Mouse (Mus musculus): ENCODE measurements around the gene Ace2. TPM values are rescaled to one million over a fixed set of nuclear protein-coding genes. Genes with fewer than 3 reads are reported as not detected.

Ace2 gene
- polyA plus RNA-seq, 1 experiment, result not detected

GRCm38 (mm10) chrX:164102656-164103055 lies 36.5 kb upstream of the Ace2 start:
- no peak for DNase-seq (ENCODE audit: low read depth in 1 of 2, low spot score in 2 of 2)
- 64% methylated on average over 6 of the region's 6 CpGs for WGBS
- H3K4me3 ChIP-seq (ENCODE audit: extremely low read depth, insufficient read depth, insufficient read length), result no peak overlapping the region
- H3K4me1 ChIP-seq (ENCODE audit: control insufficient read depth, insufficient read depth, insufficient read length), result no peaks in the 10 kb centered on the region
- no peaks in the 10 kb centered on the region for H3K27me3 ChIP-seq (ENCODE audit: control insufficient read depth, insufficient read depth, low read length)
- H3K36me3 ChIP-seq (ENCODE audit: control insufficient read depth, insufficient read depth, low read length), result no peaks in the 10 kb centered on the region
- TF ChIP-seq POLR2A (IDR thresholded peaks at IDR 0.05; ENCODE audit: low read depth, low read length) (no peak), CTCF (IDR thresholded peaks at IDR 0.05; ENCODE audit: extremely low read depth, insufficient read depth, insufficient read length, insufficient replicate concordance) (no peak)
- no peak overlapping the region for H3K27ac ChIP-seq (ENCODE audit: insufficient read depth, low read length)

- no peak overlapping the region for H3K4me3 ChIP-seq (ENCODE audit: extremely low read depth, insufficient read depth, insufficient read length)
- DNase-seq (ENCODE audit: low read depth in 1 of 2, low spot score in 2 of 2), result no peak
- 82% methylated on average over 3 of the region's 3 CpGs for WGBS
- no peaks in the 10 kb centered on the region for H3K27me3 ChIP-seq (ENCODE audit: control insufficient read depth, insufficient read depth, low read length)
- TF ChIP-seq POLR2A (IDR thresholded peaks at IDR 0.05; ENCODE audit: low read depth, low read length) (no peak), CTCF (IDR thresholded peaks at IDR 0.05; ENCODE audit: extremely low read depth, insufficient read depth, insufficient read length, insufficient replicate concordance) (no peak)
- no peak overlapping the region for H3K27ac ChIP-seq (ENCODE audit: insufficient read depth, low read length)
- no peaks in the 10 kb centered on the region for H3K36me3 ChIP-seq (ENCODE audit: control insufficient read depth, insufficient read depth, low read length)
- H3K4me1 ChIP-seq (ENCODE audit: control insufficient read depth, insufficient read depth, insufficient read length), result no peaks in the 10 kb centered on the region
Measured at GRCm38 (mm10) chrX:164111146-164111545, 28.0 kb upstream of the Ace2 start.

- no peak for DNase-seq (ENCODE audit: low read depth in 1 of 2, low spot score in 2 of 2)
- TF ChIP-seq CTCF (IDR thresholded peaks at IDR 0.05; ENCODE audit: extremely low read depth, insufficient read depth, insufficient read length, insufficient replicate concordance), result no peak
- TF ChIP-seq POLR2A (IDR thresholded peaks at IDR 0.05; ENCODE audit: low read depth, low read length), result no peak
- H3K27ac ChIP-seq (ENCODE audit: insufficient read depth, low read length), result no peak overlapping the region
Measured at GRCm38 (mm10) chrX:164113744-164114143, 25.4 kb upstream of the Ace2 start.

GRCm38 (mm10) chrX:164123942-164124341 lies 15.2 kb upstream of the Ace2 start:
- TF ChIP-seq POLR2A (IDR thresholded peaks at IDR 0.05; ENCODE audit: low read depth, low read length), result no peak
- TF ChIP-seq CTCF (IDR thresholded peaks at IDR 0.05; ENCODE audit: extremely low read depth, insufficient read depth, insufficient read length, insufficient replicate concordance), result no peak
- Histone ChIP-seq H3K4me1 (ENCODE audit: control insufficient read depth, insufficient read depth, insufficient read length) (no peaks in the 10 kb centered on the region), H3K27ac (ENCODE audit: insufficient read depth, low read length) (no peak overlapping the region), H3K27me3 (ENCODE audit: control insufficient read depth, insufficient read depth, low read length) (no peaks in the 10 kb centered on the region), H3K4me3 (ENCODE audit: extremely low read depth, insufficient read depth, insufficient read length) (no peak overlapping the region), H3K36me3 (ENCODE audit: control insufficient read depth, insufficient read depth, low read length) (no peaks in the 10 kb centered on the region)
- WGBS, result 92% methylated on average over 3 of the region's 3 CpGs
- no peak for DNase-seq (ENCODE audit: low read depth in 1 of 2, low spot score in 2 of 2)

More at GRCm38 (mm10) chrX:164113744-164114143, 25.4 kb upstream of the Ace2 start:
- H3K4me1 ChIP-seq (ENCODE audit: control insufficient read depth, insufficient read depth, insufficient read length), result no peaks in the 10 kb centered on the region
- no peaks in the 10 kb centered on the region for H3K27me3 ChIP-seq (ENCODE audit: control insufficient read depth, insufficient read depth, low read length)
- WGBS, result 85% methylated on average over 6 of the region's 6 CpGs
- H3K36me3 ChIP-seq (ENCODE audit: control insufficient read depth, insufficient read depth, low read length), result no peaks in the 10 kb centered on the region
- H3K4me3 ChIP-seq (ENCODE audit: extremely low read depth, insufficient read depth, insufficient read length), result no peak overlapping the region

GRCm38 (mm10) chrX:164133531-164133930 lies 5.6 kb upstream of the Ace2 start:
- Histone ChIP-seq H3K27ac (ENCODE audit: insufficient read depth, low read length) (no peak overlapping the region), H3K4me3 (ENCODE audit: extremely low read depth, insufficient read depth, insufficient read length) (no peak overlapping the region), H3K27me3 (ENCODE audit: control insufficient read depth, insufficient read depth, low read length) (no peaks in the 10 kb centered on the region), H3K36me3 (ENCODE audit: control insufficient read depth, insufficient read depth, low read length) (no peaks in the 10 kb centered on the region), H3K4me1 (ENCODE audit: control insufficient read depth, insufficient read depth, insufficient read length) (no peaks in the 10 kb centered on the region)
- TF ChIP-seq POLR2A (IDR thresholded peaks at IDR 0.05; ENCODE audit: low read depth, low read length), result no peak
- TF ChIP-seq CTCF (IDR thresholded peaks at IDR 0.05; ENCODE audit: extremely low read depth, insufficient read depth, insufficient read length, insufficient replicate concordance), result no peak
- 91% methylated on average over 3 of the region's 3 CpGs for WGBS
- no peak for DNase-seq (ENCODE audit: low read depth in 1 of 2, low spot score in 2 of 2)

GRCm38 (mm10) chrX:164135304-164135818 lies 3.8 kb upstream of the Ace2 start:
- Histone ChIP-seq H3K36me3 (ENCODE audit: control insufficient read depth, insufficient read depth, low read length) (no peaks in the 10 kb centered on the region), H3K4me3 (ENCODE audit: extremely low read depth, insufficient read depth, insufficient read length) (no peak overlapping the region), H3K27me3 (ENCODE audit: control insufficient read depth, insufficient read depth, low read length) (no peaks in the 10 kb centered on the region), H3K27ac (ENCODE audit: insufficient read depth, low read length) (no peak overlapping the region), H3K4me1 (ENCODE audit: control insufficient read depth, insufficient read depth, insufficient read length) (no peaks in the 10 kb centered on the region)
- 90% methylated on average over 4 of the region's 4 CpGs for WGBS
- no peak for DNase-seq (ENCODE audit: low read depth in 1 of 2, low spot score in 2 of 2)
- TF ChIP-seq POLR2A (IDR thresholded peaks at IDR 0.05; ENCODE audit: low read depth, low read length) (no peak), CTCF (IDR thresholded peaks at IDR 0.05; ENCODE audit: extremely low read depth, insufficient read depth, insufficient read length, insufficient replicate concordance) (no peak)

GRCm38 (mm10) chrX:164145463-164146250 lies 6.5 kb downstream of the Ace2 start:
- WGBS, result 83% methylated on average over 6 of the region's 6 CpGs
- H3K36me3 ChIP-seq (ENCODE audit: control insufficient read depth, insufficient read depth, low read length), result no peaks in the 10 kb centered on the region
- H3K27me3 ChIP-seq (ENCODE audit: control insufficient read depth, insufficient read depth, low read length), result no peaks in the 10 kb centered on the region
- H3K4me1 ChIP-seq (ENCODE audit: control insufficient read depth, insufficient read depth, insufficient read length), result no peaks in the 10 kb centered on the region
- H3K4me3 ChIP-seq (ENCODE audit: extremely low read depth, insufficient read depth, insufficient read length), result no peak overlapping the region
- no peak overlapping the region for H3K27ac ChIP-seq (ENCODE audit: insufficient read depth, low read length)
- no peak for TF ChIP-seq CTCF (IDR thresholded peaks at IDR 0.05; ENCODE audit: extremely low read depth, insufficient read depth, insufficient read length, insufficient replicate concordance)
- DNase-seq (ENCODE audit: low read depth in 1 of 2, low spot score in 2 of 2), result no peak

All from spleen, adult 2 months (tissue).